Mouse (Mus musculus): ENCODE measurements around the gene Noc2l. TPM values are rescaled to one million over a fixed set of nuclear protein-coding genes. Genes with fewer than 3 reads are reported as not detected.
A peak's percentile ranks its signal among the peaks of the same experiment; 100 is the strongest.

Gene Noc2l
- total RNA-seq, 2 experiments from 2014 or later, result 64.4 to 68.0 TPM

GRCm38 (mm10) chr4:156255078-156255839, 19.4 kb downstream of the Noc2l start, which contains the start of gene Samd11:
Samd11 (minus strand) TSS chr4:156255657.
- intact Hi-C loops (cut with DNase I), result no loop called here
- no peak for DNase-seq (ENCODE audit: low spot score in 2 of 2)

Small RNA genes within 50 kb of the gene (microRNA-seq; reads per million reads assigned to microRNA genes)
- 3.3 reads per million, percentile 7 among the genes with 10 or more reads in this experiment for gene Mir7658

Other genes starting within 250 kb of the Noc2l start
- gene B3galt6, start 243.4 kb upstream of the Noc2l start, total RNA-seq (2021), result 10 to 100 TPM in 1 of 2 experiments, 1 to 10 TPM in 1; 9.9 to 11.1 TPM
- gene Sdf4, start 243.1 kb upstream of the Noc2l start, total RNA-seq (2021), result 100 to 1,000 TPM; 184 to 206 TPM
- gene Tnfrsf4, start 222.2 kb upstream of the Noc2l start, total RNA-seq (2021), result 1 to 10 TPM in 1 of 2 experiments, under 1 TPM in 1; 0.39 to 1.9 TPM
- not detected for gene Tnfrsf18, start 209.8 kb upstream of the Noc2l start, total RNA-seq (2021)
- not detected for gene Ttll10, start 176.6 kb upstream of the Noc2l start, total RNA-seq (2021)
- gene 9430015G10Rik, start 126.0 kb upstream of the Noc2l start, total RNA-seq (2021), result 10 to 100 TPM; 27.0 to 35.8 TPM
- 1 to 10 TPM in 1 of 2 experiments, under 1 TPM in 1; 0.84 to 1.1 TPM for gene Rnf223, start 105.5 kb upstream of the Noc2l start, total RNA-seq (2021)
- gene Agrn, start 38.5 kb upstream of the Noc2l start, total RNA-seq (2021), result 100 to 1,000 TPM; 126 to 150 TPM
- gene Isg15, start 35.2 kb upstream of the Noc2l start, total RNA-seq (2021), result 1 to 10 TPM; 1.5 to 1.9 TPM
- 1 to 10 TPM; 4.0 to 5.8 TPM for gene AW011738, start 32.7 kb upstream of the Noc2l start, total RNA-seq (2021)
- under 1 TPM; 0.37 to 0.45 TPM for gene Perm1, start 20.1 kb upstream of the Noc2l start, total RNA-seq (2021)
- 10 to 100 TPM; 32.4 to 42.9 TPM for gene Plekhn1, start 1.2 kb upstream of the Noc2l start, total RNA-seq (2021)
- gene Samd11, start 19.6 kb downstream of the Noc2l start, total RNA-seq (2021), result 1 to 10 TPM; 3.9 to 4.7 TPM
- gene Vmn2r-ps159, start 95.1 kb downstream of the Noc2l start, total RNA-seq (2021), result not detected

Data from left cerebral cortex, postnatal 36 days (tissue).